Mouse (Mus musculus): ENCODE measurements around the gene Nanos1. TPM values are rescaled to one million over a fixed set of nuclear protein-coding genes. Genes with fewer than 3 reads are reported as not detected.

Gene Nanos1
- polyA plus RNA-seq, 1 experiment, result 0.95 TPM

DNA sequence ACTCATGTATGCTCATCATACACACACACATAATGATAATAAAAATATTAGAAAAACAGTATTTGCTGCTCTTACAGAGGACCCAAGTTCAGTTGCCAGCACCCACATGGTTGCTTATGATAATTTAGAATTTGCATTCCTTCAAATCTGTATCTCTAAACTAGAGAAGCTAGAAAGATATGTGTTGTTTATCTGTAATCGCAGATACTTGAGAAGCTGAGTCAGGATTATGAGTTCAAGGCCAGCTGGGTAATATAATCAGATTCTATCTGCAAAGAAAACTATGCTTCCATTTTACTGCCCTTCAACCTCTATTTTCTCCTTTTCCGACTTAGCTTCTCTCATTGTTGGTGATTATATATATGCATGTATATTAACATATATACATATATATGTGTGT is 41.6 kb downstream of the Nanos1 start:
- no peaks in the 10 kb centered on the region for H3K27me3 ChIP-seq (ENCODE audit: control insufficient read depth)
- no peak overlapping the region for H3K4me3 ChIP-seq (replicated peaks)
- peaks cover 6% of the 10 kb centered on the region; the same call in 1 of the 2 replicates for H3K36me3 ChIP-seq (ENCODE audit: control insufficient read depth)
- peaks cover 72% of the 10 kb centered on the region for H3K4me1 ChIP-seq (ENCODE audit: control insufficient read depth)
- peaks cover 6% of the 10 kb centered on the region for H3K9me3 ChIP-seq (ENCODE audit: control insufficient read depth, low read length)
- TF ChIP-seq GATA1 (IDR thresholded peaks at IDR 0.05; ENCODE audit: low read length) (no peak), TAL1 (IDR thresholded peaks at IDR 0.05; ENCODE audit: low read length) (no peak)

DNA sequence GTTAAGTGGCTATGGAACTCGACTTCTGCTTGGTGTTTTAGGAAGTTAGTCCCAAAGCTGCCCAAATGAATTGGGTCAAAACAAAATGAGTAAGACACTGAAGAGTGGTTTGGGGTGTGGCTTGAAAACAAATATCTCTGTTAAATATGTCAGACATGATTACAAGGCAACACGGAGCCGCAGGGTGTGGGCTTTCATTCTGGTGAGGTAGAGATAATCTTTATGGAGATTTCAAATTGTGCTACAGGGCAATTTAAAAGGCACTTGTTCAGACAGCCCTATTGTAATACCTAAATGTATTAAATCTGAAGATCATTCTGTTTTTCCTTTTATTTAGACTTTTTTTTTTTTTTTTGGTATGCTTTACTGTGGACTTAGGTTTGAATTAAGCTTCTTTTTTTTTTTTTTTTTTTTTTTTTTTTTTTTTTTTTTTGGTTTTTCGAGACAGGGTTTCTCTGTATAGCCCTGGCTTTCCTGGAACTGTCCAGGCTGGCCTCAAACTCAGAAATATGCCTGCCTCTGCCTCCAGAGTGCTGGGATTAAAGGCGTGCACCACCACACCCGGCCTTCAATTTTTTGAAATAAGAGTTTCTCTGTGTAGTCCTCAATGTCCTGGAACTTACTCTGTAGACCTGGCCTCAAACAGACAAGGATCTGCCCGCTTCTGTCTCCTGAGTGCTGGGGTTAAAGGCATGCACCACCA is 44.2 kb downstream of the Nanos1 start:
- H3K27me3 ChIP-seq (ENCODE audit: control insufficient read depth), result no peaks in the 10 kb centered on the region
- peaks cover 6% of the 10 kb centered on the region; the same call in 1 of the 2 replicates for H3K36me3 ChIP-seq (ENCODE audit: control insufficient read depth)
- peaks cover 64% of the 10 kb centered on the region for H3K4me1 ChIP-seq (ENCODE audit: control insufficient read depth)
- TF ChIP-seq TAL1 (IDR thresholded peaks at IDR 0.05; ENCODE audit: low read length) (peak; percentile 73), GATA1 (IDR thresholded peaks at IDR 0.05; ENCODE audit: low read length) (peak; percentile 63)
- H3K4me3 ChIP-seq (replicated peaks), result peak overlapping the region; percentile 2
- peaks cover 6% of the 10 kb centered on the region for H3K9me3 ChIP-seq (ENCODE audit: control insufficient read depth, low read length)

DNA sequence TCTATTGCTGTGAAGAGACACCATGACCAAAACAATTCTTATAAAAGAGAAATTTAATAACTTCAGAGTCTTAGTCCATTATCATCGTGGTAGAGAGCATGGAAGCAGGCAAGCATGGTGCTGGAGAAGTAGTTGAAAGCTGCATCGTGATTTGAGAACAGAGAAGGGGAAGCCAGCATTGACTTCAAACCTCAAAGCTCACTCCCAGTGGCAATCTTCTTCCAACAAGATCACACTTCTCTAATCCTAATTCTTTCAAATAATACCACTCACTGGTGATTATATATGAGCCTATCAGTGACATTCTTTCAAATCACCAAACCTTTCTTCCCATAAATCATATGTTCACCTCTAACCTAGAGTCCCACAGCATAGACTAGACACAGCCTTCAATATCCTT is 49.1 kb downstream of the Nanos1 start:
- no peak for TF ChIP-seq TAL1 (IDR thresholded peaks at IDR 0.05; ENCODE audit: low read length)
- no peak for TF ChIP-seq GATA1 (IDR thresholded peaks at IDR 0.05; ENCODE audit: low read length)
- no peaks in the 10 kb centered on the region for H3K27me3 ChIP-seq (ENCODE audit: control insufficient read depth)

More for the DNA sequence above, 49.1 kb downstream of the Nanos1 start:
- Histone ChIP-seq H3K4me1 (ENCODE audit: control insufficient read depth) (peaks cover 40% of the 10 kb centered on the region), H3K36me3 (ENCODE audit: control insufficient read depth) (no peaks in the 10 kb centered on the region), H3K9me3 (ENCODE audit: control insufficient read depth, low read length) (no peaks in the 10 kb centered on the region), H3K4me3 (replicated peaks) (no peak overlapping the region)

Other genes with a start within 250 kb of the Nanos1 start
- gene Cacul1, start 175.0 kb upstream of the Nanos1 start, polyA plus RNA-seq (2012), result 0.79 and 1.6 TPM in 2 replicates
- 5.8 and 7.7 TPM in 2 replicates for gene Eif3a, start 34.7 kb downstream of the Nanos1 start, polyA plus RNA-seq (2012)
- gene Fam45a, start 55.6 kb downstream of the Nanos1 start, polyA plus RNA-seq (2012), result 0.20 and 0.44 TPM in 2 replicates
- 0.04 TPM in 1 of 2 replicates, not detected in the other for gene Sfxn4, start 105.5 kb downstream of the Nanos1 start, polyA plus RNA-seq (2012)
- 3.3 and 3.7 TPM in 2 replicates for gene Prdx3, start 118.6 kb downstream of the Nanos1 start, polyA plus RNA-seq (2012)
- gene Grk5, start 133.8 kb downstream of the Nanos1 start, polyA plus RNA-seq (2012), result 0.06 and 0.20 TPM in 2 replicates